Mouse (Mus musculus) hindbrain, embryonic 15.5 days (tissue): ENCODE data around the gene Stk11. TPM values are rescaled to one million over a fixed set of nuclear protein-coding genes. Genes with fewer than 3 reads are reported as not detected.
A peak's percentile ranks its signal among the peaks of the same experiment; 100 is the strongest.

Experiments used
- ATAC-seq: fragments of 200-750 bp; cut with Nextera tagmentation; 2 replicates; pipeline ENCODE4 v1.8.0; 2017; ENCODE audit warnings: low read depth, moderate number of reproducible peaks, moderate TSS enrichment; ENCODE audit not compliant: low FRiP score
- H3K27ac ChIP-seq: fragments of 300-500 bp; sonication (generic); replicated peaks from 2 replicates; pipeline ENCODE4 v1.5.1; 2015; ENCODE audit warnings: mild to moderate bottlenecking, inconsistent platforms
- H3K27me3 ChIP-seq: fragments of 300-500 bp; sonication (generic); 2 replicates; pipeline ENCODE4 v1.6.1; 2015; ENCODE audit warnings: control low read depth, inconsistent platforms
- H3K36me3 ChIP-seq: fragments of 300-500 bp; sonication (generic); 2 replicates; pipeline ENCODE4 v1.6.1; 2015; ENCODE audit warnings: control low read depth, inconsistent platforms
- H3K4me1 ChIP-seq: fragments of 300-500 bp; sonication (generic); replicated peaks from 2 replicates; pipeline ENCODE4 v1.6.1; 2015; ENCODE audit warnings: control low read depth, inconsistent platforms
- H3K4me2 ChIP-seq: fragments of 300-500 bp; sonication (generic); 2 replicates; pipeline ENCODE4 v1.6.1; 2015; ENCODE audit warnings: moderate library complexity, mild to moderate bottlenecking, inconsistent platforms
- H3K4me3 ChIP-seq: fragments of 300-500 bp; sonication (generic); 2 replicates; pipeline ENCODE4 v1.5.1; 2015; ENCODE audit warnings: mild to moderate bottlenecking, inconsistent platforms
- H3K9ac ChIP-seq: fragments of 300-500 bp; sonication (generic); 2 replicates; pipeline ENCODE4 v1.6.1; 2015; ENCODE audit warnings: inconsistent platforms
- H3K9me3 ChIP-seq: fragments of 300-500 bp; sonication (generic); 2 replicates; pipeline ENCODE4 v1.6.1; 2016; ENCODE audit warnings: control low read depth, inconsistent platforms
- WGBS: fragments of 180-500 bp; shearing (Covaris S2); methylation state at CpG from one replicate; pipeline ENCODE4 v1.1.7; 2015; 5-methylcytosine and 5-hydroxymethylcytosine counted together
- polyA plus RNA-seq: library from polyadenylated mRNA; unstranded; fragments of >200 nt; fragmentation: Nextera tagmentation; extraction: Ambion mirVana; gene quantifications from 2 replicates; pipeline ENCODE4 v1.2.1, GENCODE M21; 2015

The Stk11 gene
- polyA plus RNA-seq, 1 experiment from 2014 or later = 20.0 TPM

DNA sequence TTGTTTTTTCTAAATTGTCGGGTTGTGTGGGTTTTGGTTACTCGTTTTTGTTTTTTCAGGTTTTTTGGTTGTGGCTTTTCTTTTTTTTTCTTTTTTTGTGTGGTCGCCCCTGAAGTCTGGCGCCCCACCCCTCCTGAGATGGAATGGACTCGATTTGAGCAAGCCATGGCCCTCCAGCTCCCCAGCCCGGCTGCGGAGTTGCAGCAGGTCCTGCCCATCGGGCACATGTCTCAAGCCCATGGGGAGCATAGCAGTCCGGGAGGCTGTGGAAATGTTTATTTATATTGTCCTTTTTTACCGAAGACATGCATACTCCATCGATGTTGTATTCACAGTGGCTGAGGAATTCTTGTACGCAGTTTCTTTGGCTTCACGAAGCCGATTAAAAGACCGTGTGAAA, 55.6 kb downstream of the Stk11 start:
- no peak overlapping the region for H3K4me3 ChIP-seq
- H3K4me1 ChIP-seq = peaks cover 55% of the 10 kb centered on the region
- no peak for ATAC-seq
- peak overlapping the region; percentile 89; the same call in 1 of the 2 replicates for H3K27ac ChIP-seq
- H3K9me3 ChIP-seq = no peaks in the 10 kb centered on the region
- 0 out of 2 replicates have a peak overlapping the region, but pooled peaks have one; percentile 76 for H3K4me2 ChIP-seq
- H3K36me3 ChIP-seq = peaks cover 25% of the 10 kb centered on the region
- no peak overlapping the region for H3K9ac ChIP-seq
- 92% methylated on average over 15 of the region's 15 CpGs for WGBS
- no peaks in the 10 kb centered on the region for H3K27me3 ChIP-seq

- no peaks in the 10 kb centered on the region for H3K9me3 ChIP-seq
Observed at GRCm38 (mm10) chr10:80171760-80172526, 56.3 kb downstream of the Stk11 start.

DNA sequence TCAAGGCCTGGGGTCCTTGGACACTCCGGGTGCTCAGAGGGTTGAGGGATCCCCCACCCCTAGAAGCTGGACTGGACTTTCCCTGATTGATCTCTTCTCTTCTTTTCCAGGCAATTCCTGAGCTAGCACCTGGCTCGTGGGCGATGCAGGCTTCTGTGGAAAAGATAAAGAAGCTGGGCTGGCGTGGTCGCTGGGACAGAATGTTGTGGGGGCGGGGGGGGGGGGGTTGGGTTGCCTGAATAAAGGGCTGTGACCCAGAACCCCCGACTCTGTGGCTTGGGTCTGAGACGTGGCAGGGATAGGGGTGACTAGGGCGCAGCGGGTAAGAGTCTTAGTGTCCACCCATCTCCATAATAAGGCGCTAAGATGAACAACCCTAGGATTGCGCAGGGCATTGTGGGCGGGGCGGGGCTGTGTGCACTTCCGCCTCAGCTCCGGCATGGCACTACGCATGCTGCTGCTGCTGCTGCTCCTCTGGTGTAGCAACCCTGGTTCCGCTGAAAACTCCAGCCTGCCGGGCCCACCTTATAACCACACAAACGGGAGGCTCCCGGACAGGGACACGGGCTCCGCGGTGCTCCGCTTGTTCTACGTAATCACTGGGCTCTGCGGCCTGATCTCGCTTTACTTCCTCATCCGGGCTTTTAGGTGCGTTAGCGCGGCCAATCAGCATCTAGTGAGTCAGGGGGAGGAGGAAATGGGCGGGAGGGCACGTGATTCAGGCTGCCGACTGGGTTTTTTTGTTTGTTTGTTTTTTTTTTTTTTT, 57.1 kb downstream of the Stk11 start, which contains the start of gene 1600002K03Rik:
Gene 1600002K03Rik (plus strand): TSS at position 418 of the 766 bp plus-strand sequence.
- ATAC-seq = peak; percentile 79
- H3K27me3 ChIP-seq = no peaks in the 10 kb centered on the region
- H3K9me3 ChIP-seq = no peaks in the 10 kb centered on the region
- H3K9ac ChIP-seq = peak within 1 kb of the TSS; percentile 56
- H3K36me3 ChIP-seq = peaks cover 25% of the 10 kb centered on the region
- 9% methylated on average over 33 of the region's 35 CpGs for WGBS
- H3K4me3 ChIP-seq = peak within 1 kb of the TSS; percentile 49
- peaks cover 45% of the 10 kb centered on the region for H3K4me1 ChIP-seq
- H3K4me2 ChIP-seq = peak within 1 kb of the TSS; percentile 76
- H3K27ac ChIP-seq = peak within 1 kb of the TSS; percentile 89

More at GRCm38 (mm10) chr10:80171760-80172526, 56.3 kb downstream of the Stk11 start:
- Histone ChIP-seq H3K4me2 (peak overlapping the region; percentile 76), H3K27ac (peak overlapping the region; percentile 89), H3K27me3 (no peaks in the 10 kb centered on the region), H3K36me3 (peaks cover 25% of the 10 kb centered on the region), H3K4me3 (no peak overlapping the region), H3K9ac (peak overlapping the region; percentile 56), H3K4me1 (peaks cover 48% of the 10 kb centered on the region)
- WGBS = 82% methylated on average over 45 of the region's 45 CpGs
- ATAC-seq = no peak

GRCm38 (mm10) chr10:80173358-80173757, 57.8 kb downstream of the Stk11 start:
- peak overlapping the region; percentile 56 for H3K9ac ChIP-seq
- 5% methylated on average over 11 of the region's 11 CpGs for WGBS
- peak overlapping the region; percentile 49 for H3K4me3 ChIP-seq
- H3K4me1 ChIP-seq = peaks cover 45% of the 10 kb centered on the region
- no peak for ATAC-seq
- H3K36me3 ChIP-seq = peaks cover 25% of the 10 kb centered on the region
- H3K27ac ChIP-seq = peak overlapping the region; percentile 89
- no peaks in the 10 kb centered on the region for H3K27me3 ChIP-seq
- no peaks in the 10 kb centered on the region for H3K9me3 ChIP-seq
- peak overlapping the region; percentile 76 for H3K4me2 ChIP-seq

GRCm38 (mm10) chr10:80173955-80174640, 58.5 kb downstream of the Stk11 start:
- ATAC-seq = no peak
- WGBS = 88% methylated on average over 10 of the region's 10 CpGs
- Histone ChIP-seq H3K9me3 (no peaks in the 10 kb centered on the region), H3K4me2 (no peak overlapping the region), H3K4me3 (no peak overlapping the region), H3K9ac (no peak overlapping the region), H3K27me3 (no peaks in the 10 kb centered on the region), H3K27ac (no peak overlapping the region), H3K4me1 (peaks cover 39% of the 10 kb centered on the region), H3K36me3 (peaks cover 25% of the 10 kb centered on the region)

- H3K9ac ChIP-seq = no peak overlapping the region
- peaks cover 33% of the 10 kb centered on the region for H3K4me1 ChIP-seq
- no peak overlapping the region for H3K4me2 ChIP-seq
- no peaks in the 10 kb centered on the region for H3K27me3 ChIP-seq
- no peaks in the 10 kb centered on the region for H3K9me3 ChIP-seq
- peaks cover 25% of the 10 kb centered on the region for H3K36me3 ChIP-seq
- H3K4me3 ChIP-seq = no peak overlapping the region
- no peak overlapping the region for H3K27ac ChIP-seq
- WGBS = 44% methylated on average over 2 of the region's 2 CpGs
- ATAC-seq = no peak
Observed at GRCm38 (mm10) chr10:80174705-80175104, 59.1 kb downstream of the Stk11 start.

GRCm38 (mm10) chr10:80175536-80176269, 60.1 kb downstream of the Stk11 start:
- peaks cover 17% of the 10 kb centered on the region for H3K36me3 ChIP-seq
- no peak overlapping the region for H3K9ac ChIP-seq
- peaks cover 37% of the 10 kb centered on the region for H3K4me1 ChIP-seq
- H3K27me3 ChIP-seq = no peaks in the 10 kb centered on the region
- 19% methylated on average over 4 of the region's 4 CpGs for WGBS
- H3K27ac ChIP-seq = no peak overlapping the region
- no peak overlapping the region for H3K4me2 ChIP-seq
- no peak overlapping the region for H3K4me3 ChIP-seq
- 0 out of 2 replicates have a peak, but pooled peaks have one; percentile 5 for ATAC-seq
- H3K9me3 ChIP-seq = no peaks in the 10 kb centered on the region

- H3K9me3 ChIP-seq = no peaks in the 10 kb centered on the region
- peaks cover 10% of the 10 kb centered on the region for H3K36me3 ChIP-seq
- H3K4me2 ChIP-seq = no peak overlapping the region
- ATAC-seq = no peak
- H3K9ac ChIP-seq = no peak overlapping the region
- H3K27me3 ChIP-seq = no peaks in the 10 kb centered on the region
- 74% methylated on average over 5 of the region's 5 CpGs for WGBS
- H3K4me3 ChIP-seq = no peak overlapping the region
- H3K27ac ChIP-seq = no peak overlapping the region
- peaks cover 41% of the 10 kb centered on the region for H3K4me1 ChIP-seq
Observed at GRCm38 (mm10) chr10:80176270-80176834, 60.7 kb downstream of the Stk11 start.

- no peak for ATAC-seq
- H3K27ac ChIP-seq = no peak overlapping the region
- no peak overlapping the region for H3K9ac ChIP-seq
- WGBS = 45% methylated on average over 7 of the region's 7 CpGs
- no peaks in the 10 kb centered on the region for H3K36me3 ChIP-seq
- no peak overlapping the region for H3K4me2 ChIP-seq
- H3K4me1 ChIP-seq = peaks cover 40% of the 10 kb centered on the region
- no peaks in the 10 kb centered on the region for H3K9me3 ChIP-seq
- no peak overlapping the region for H3K4me3 ChIP-seq
- no peaks in the 10 kb centered on the region for H3K27me3 ChIP-seq
Observed at GRCm38 (mm10) chr10:80177441-80178279, 62.1 kb downstream of the Stk11 start.
